In genomic region chrX:136740791-136741650, GRCm38 (mm10) we compare ENCODE assay signal across 8 mouse cellular contexts. TPM values are rescaled to one million over a fixed set of nuclear protein-coding genes. Genes with fewer than 3 reads are reported as not detected.
DNase-seq lines count a peak whose midpoint lies in the region; ATAC-seq and TF ChIP-seq lines count a peak whose summit lies in the region.

No protein-coding gene starts in this region.

- intact Hi-C loops in heart, postnatal 10 days (cut with DNase I), result loop anchor here (5.0 kb wide), 1 partner anchor 276 kb away; no protein-coding TSS in a partner anchor

- H3K27ac ChIP-seq in ES-Bruce4 (ENCODE audit: insufficient read depth, low read length), result peak overlapping the region; percentile 86
- H3K27ac ChIP-seq in forebrain, embryonic 13.5 days, result peak overlapping the region; percentile 85
- H3K27ac ChIP-seq in liver, postnatal 0 days (ENCODE audit: low read depth), result peak overlapping the region; percentile 88
- peak overlapping the region; percentile 83 for H3K27ac ChIP-seq in neural tube, embryonic 14.5 days (ENCODE audit: low read depth, low read length)

- H3K36me3 ChIP-seq in ES-Bruce4 (ENCODE audit: control insufficient read depth, insufficient read depth, low read length, poor library complexity, severe bottlenecking), result peaks cover 14% of the 10 kb centered on the region
- H3K36me3 ChIP-seq in forebrain, embryonic 13.5 days (ENCODE audit: poor library complexity, severe bottlenecking), result peaks cover 2% of the 10 kb centered on the region; the same call in 1 of the 2 replicates
- H3K36me3 ChIP-seq in liver, postnatal 0 days (replicated peaks; ENCODE audit: insufficient read depth, low read length), result no peaks in the 10 kb centered on the region; the same call in 1 of the 2 replicates
- peaks cover 2% of the 10 kb centered on the region; the same call in 1 of the 2 replicates for H3K36me3 ChIP-seq in neural tube, embryonic 14.5 days (ENCODE audit: control insufficient read depth, insufficient read depth, low read length)

- H3K27me3 ChIP-seq in ES-Bruce4 (ENCODE audit: control insufficient read depth, insufficient read depth, low read length, poor library complexity, severe bottlenecking), result no peaks in the 10 kb centered on the region
- no peaks in the 10 kb centered on the region for H3K27me3 ChIP-seq in forebrain, embryonic 13.5 days
- H3K27me3 ChIP-seq in liver, postnatal 0 days (ENCODE audit: insufficient read depth, low read length), result no peaks in the 10 kb centered on the region
- H3K27me3 ChIP-seq in neural tube, embryonic 14.5 days (ENCODE audit: control insufficient read depth, insufficient read depth, low read length), result no peaks in the 10 kb centered on the region

- WGBS in forebrain, embryonic 13.5 days, result 18% methylated on average over 39 of the region's 39 CpGs
- 17% methylated on average over 39 of the region's 39 CpGs for WGBS in large intestine, adult 2 months
- WGBS in liver, postnatal 0 days (ENCODE audit: insufficient replicate concordance), result 15% methylated on average over 39 of the region's 39 CpGs
- 15% methylated on average over 39 of the region's 39 CpGs for WGBS in neural tube, embryonic 14.5 days

- TF ChIP-seq CTCF in ES-Bruce4 (IDR thresholded peaks at IDR 0.05; ENCODE audit: low read depth, low read length), result no peak
- TF ChIP-seq CTCF in liver, postnatal 0 days (IDR thresholded peaks at IDR 0.05; ENCODE audit: low read depth), result no peak

- 0 out of 2 replicates have a peak, but pooled peaks have one; percentile 28 for TF ChIP-seq EP300 in ES-Bruce4 (IDR thresholded peaks at IDR 0.05; ENCODE audit: insufficient read depth, low read depth, low read length)
- TF ChIP-seq EP300 in liver, postnatal 0 days (IDR thresholded peaks at IDR 0.05; ENCODE audit: low read depth), result no peak

- H3K4me3 ChIP-seq in ES-Bruce4 (ENCODE audit: low read depth, low read length), result peak overlapping the region; percentile 96
- peak overlapping the region; percentile 52 for H3K4me3 ChIP-seq in forebrain, embryonic 13.5 days
- peak overlapping the region; percentile 65 for H3K4me3 ChIP-seq in liver, postnatal 0 days (ENCODE audit: low read depth, low read length)
- peak overlapping the region; percentile 50 for H3K4me3 ChIP-seq in neural tube, embryonic 14.5 days (ENCODE audit: low read depth, low read length)

- H3K4me2 ChIP-seq in forebrain, embryonic 13.5 days, result peak overlapping the region; percentile 61
- peak overlapping the region; percentile 72 for H3K4me2 ChIP-seq in liver, postnatal 0 days (ENCODE audit: low read depth, low read length)
- peak overlapping the region; percentile 32 for H3K4me2 ChIP-seq in neural tube, embryonic 14.5 days (ENCODE audit: low read depth, low read length)

- no peaks in the 10 kb centered on the region for H3K9me3 ChIP-seq in ES-Bruce4 (replicated peaks; ENCODE audit: control insufficient read depth, insufficient read depth, low read length, poor library complexity, severe bottlenecking)
- no peaks in the 10 kb centered on the region for H3K9me3 ChIP-seq in forebrain, embryonic 13.5 days (replicated peaks)
- H3K9me3 ChIP-seq in liver, postnatal 0 days (ENCODE audit: low read length), result no peaks in the 10 kb centered on the region
- H3K9me3 ChIP-seq in neural tube, embryonic 14.5 days (ENCODE audit: control insufficient read depth, low read length), result no peaks in the 10 kb centered on the region

- DNase-seq in c-Kit-positive CD71-positive TER-119-negative erythroid progenitor cells, embryonic 14.5 days (ENCODE audit: low read depth), result peak; percentile 82
- peak; percentile 92 to 96 for DNase-seq in heart, postnatal 10 days
- peak; percentile 75 for DNase-seq in large intestine, adult 2 months (ENCODE audit: low read depth, low spot score)
- peak; percentile 91 for DNase-seq in liver, postnatal 0 days
- DNase-seq in thymus, adult 18-20 months, result peak; percentile 87 to 94

- peaks cover 2% of the 10 kb centered on the region for H3K4me1 ChIP-seq in ES-Bruce4 (ENCODE audit: control insufficient read depth, insufficient read depth, low read length)
- peaks cover 8% of the 10 kb centered on the region for H3K4me1 ChIP-seq in forebrain, embryonic 13.5 days
- H3K4me1 ChIP-seq in liver, postnatal 0 days (ENCODE audit: insufficient read depth), result no peaks in the 10 kb centered on the region
- H3K4me1 ChIP-seq in neural tube, embryonic 14.5 days (ENCODE audit: control insufficient read depth, insufficient read depth, low read length), result peaks cover 4% of the 10 kb centered on the region; the same call in 1 of the 2 replicates

- H3K9ac ChIP-seq in ES-Bruce4 (ENCODE audit: low read depth, poor library complexity, severe bottlenecking), result peak overlapping the region; percentile 95
- peak overlapping the region; percentile 70 for H3K9ac ChIP-seq in forebrain, embryonic 13.5 days
- peak overlapping the region; percentile 72 for H3K9ac ChIP-seq in liver, postnatal 0 days (replicated peaks)
- H3K9ac ChIP-seq in neural tube, embryonic 14.5 days (replicated peaks; ENCODE audit: low read depth, low read length), result peak overlapping the region; percentile 64

- TF ChIP-seq POLR2A in ES-Bruce4 (IDR thresholded peaks at IDR 0.05; ENCODE audit: insufficient read depth, low read length), result peak; percentile 72

- ATAC-seq in forebrain, embryonic 13.5 days, result peak; percentile 99
- ATAC-seq in liver, postnatal 0 days, result peak; percentile 94
- peak; percentile 98 for ATAC-seq in neural tube, embryonic 14.5 days (ENCODE audit: low read depth)

RNA-seq across cellular contexts. Expression of gene Morf4l2, which starts 2.5 kb away (rescaled TPM):
- 791 and 797 TPM in 2 replicates for polyA plus RNA-seq in ES-Bruce4 (2011; ENCODE audit: insufficient read depth, insufficient read length, low read depth, missing spikeins)
- polyA plus RNA-seq in forebrain, embryonic 13.5 days (2015; fragmentation: Nextera tagmentation; extraction: Ambion mirVana), result 547 and 561 TPM in 2 replicates
- 100 to 1,000 TPM; 167 to 171 TPM for total RNA-seq in heart, postnatal 10 days (2021)
- polyA plus RNA-seq in large intestine, adult 2 months (2012; rRNA removed), result 49.2 and 52.1 TPM in 2 replicates
- 150 and 163 TPM in 2 replicates for polyA plus RNA-seq in liver, postnatal 0 days (2015; fragmentation: Nextera tagmentation; extraction: Ambion mirVana)
- polyA plus RNA-seq in neural tube, embryonic 14.5 days (2014; fragmentation: Nextera tagmentation; extraction: Ambion mirVana), result 525 and 546 TPM in 2 replicates

RNA-seq across cellular contexts. Expression of gene Tceal1, which starts 33.2 kb away (rescaled TPM):
- 2.4 and 3.1 TPM in 2 replicates for polyA plus RNA-seq in ES-Bruce4 (2011; ENCODE audit: insufficient read depth, insufficient read length, low read depth, missing spikeins)
- 17.2 and 18.7 TPM in 2 replicates for polyA plus RNA-seq in forebrain, embryonic 13.5 days (2015; fragmentation: Nextera tagmentation; extraction: Ambion mirVana)
- 1 to 10 TPM; 5.1 to 6.2 TPM for total RNA-seq in heart, postnatal 10 days (2021)
- 0.34 and 0.40 TPM in 2 replicates for polyA plus RNA-seq in large intestine, adult 2 months (2012; rRNA removed)
- 0.96 and 0.97 TPM in 2 replicates for polyA plus RNA-seq in liver, postnatal 0 days (2015; fragmentation: Nextera tagmentation; extraction: Ambion mirVana)
- 22.6 and 27.9 TPM in 2 replicates for polyA plus RNA-seq in neural tube, embryonic 14.5 days (2014; fragmentation: Nextera tagmentation; extraction: Ambion mirVana)

RNA-seq across cellular contexts. Expression of gene Glra4, which starts 38.9 kb away (rescaled TPM):
- polyA plus RNA-seq in ES-Bruce4 (2011; ENCODE audit: insufficient read depth, insufficient read length, low read depth, missing spikeins), result not detected in 2 replicates
- 0.13 TPM in 1 of 2 replicates, not detected in the other for polyA plus RNA-seq in forebrain, embryonic 13.5 days (2015; fragmentation: Nextera tagmentation; extraction: Ambion mirVana)
- not detected for total RNA-seq in heart, postnatal 10 days (2021)
- polyA plus RNA-seq in large intestine, adult 2 months (2012; rRNA removed), result not detected in 2 replicates
- not detected in 2 replicates for polyA plus RNA-seq in liver, postnatal 0 days (2015; fragmentation: Nextera tagmentation; extraction: Ambion mirVana)
- polyA plus RNA-seq in neural tube, embryonic 14.5 days (2014; fragmentation: Nextera tagmentation; extraction: Ambion mirVana), result 0.17 TPM in 1 of 2 replicates, not detected in the other

Comparison
In these comparisons a context has a peak if more than half of its experiments do, and no peak if none do; other contexts are left out.
1. Peak in every context shown above with its lines: DNase-seq, ATAC-seq, H3K4me3 ChIP-seq and H3K27ac ChIP-seq.